Mouse (Mus musculus): Measurements from ENCODE around the gene Nkapl.

Nkapl gene

GRCm38 (mm10) chr13:21423301-21423700 is 45.0 kb downstream of the Nkapl start:
- no peak for DNase-seq

GRCm38 (mm10) chr13:21418865-21419264 is 49.4 kb downstream of the Nkapl start:
- no peak for DNase-seq

GRCm38 (mm10) chr13:21417298-21418010 is 50.9 kb downstream of the Nkapl start:
- no peak for DNase-seq

Data from cerebellum, adult 9-11 months (tissue).